Mouse (Mus musculus) neural tube, embryonic 13.5 days (tissue): ENCODE data around the gene Olfr24. TPM values are rescaled to one million over a fixed set of nuclear protein-coding genes. Genes with fewer than 3 reads are reported as not detected.
"Not testable (repeated sequence)": the region's sequence is repeated elsewhere in the genome, so short reads cannot be mapped to it uniquely, and the experiment has no call there.

ENCODE experiments used
- ATAC-seq: fragments of 200-750 bp; cut with Nextera tagmentation; 2 replicates; pipeline ENCODE4 v1.8.0; 2017; ENCODE audit warnings: low read depth, mild to moderate bottlenecking, moderate TSS enrichment, moderate library complexity
- H3K27ac ChIP-seq: fragments of 300-500 bp; sonication (generic); replicated peaks from 2 replicates; pipeline ENCODE4 v1.5.1; 2015; ENCODE audit warnings: moderate library complexity, mild to moderate bottlenecking, inconsistent platforms
- H3K27me3 ChIP-seq: fragments of 300-500 bp; sonication (generic); 2 replicates; pipeline ENCODE4 v1.6.1; 2015; ENCODE audit warnings: mild to moderate bottlenecking, inconsistent platforms
- H3K36me3 ChIP-seq: fragments of 300-500 bp; sonication (generic); 2 replicates; pipeline ENCODE4 v1.6.1; 2015; ENCODE audit warnings: mild to moderate bottlenecking, inconsistent platforms
- H3K4me1 ChIP-seq: fragments of 300-500 bp; sonication (generic); replicated peaks from 2 replicates; pipeline ENCODE4 v1.6.1; 2015; ENCODE audit warnings: inconsistent platforms
- H3K4me2 ChIP-seq: fragments of 300-500 bp; sonication (generic); 2 replicates; pipeline ENCODE4 v1.6.1; 2015; ENCODE audit warnings: inconsistent platforms, mild to moderate bottlenecking, moderate library complexity
- H3K4me3 ChIP-seq: fragments of 300-500 bp; sonication (generic); 2 replicates; pipeline ENCODE4 v1.5.1; 2015; ENCODE audit warnings: mild to moderate bottlenecking, inconsistent platforms
- H3K9ac ChIP-seq: fragments of 300-500 bp; sonication (generic); 2 replicates; pipeline ENCODE4 v1.6.1; 2015; ENCODE audit warnings: moderate library complexity, mild to moderate bottlenecking, inconsistent platforms
- H3K9me3 ChIP-seq: fragments of 300-500 bp; sonication (generic); 2 replicates; pipeline ENCODE4 v1.6.1; 2016; ENCODE audit warnings: inconsistent platforms
- WGBS: fragments of 180-500 bp; shearing (Covaris S2); methylation state at CpG from one replicate; pipeline ENCODE4 v1.1.7; 2015; 5-methylcytosine and 5-hydroxymethylcytosine counted together
- polyA plus RNA-seq: library from polyadenylated mRNA; unstranded; fragments of >200 nt; fragmentation: Nextera tagmentation; extraction: Ambion mirVana; gene quantifications from 2 replicates; pipeline ENCODE4 v1.2.1, GENCODE M21; 2015

The Olfr24 gene
- polyA plus RNA-seq = not detected in 2 replicates

GRCm38 (mm10) chr9:18763896-18764295, at the start of gene Olfr24:
Gene Olfr24, minus strand, starts transcription at chr9:18763996.
- H3K9me3 ChIP-seq = no peaks in the 10 kb centered on the region
- H3K27ac ChIP-seq = no peak within 1 kb of the TSS
- no peaks in the 10 kb centered on the region for H3K36me3 ChIP-seq
- no peaks in the 10 kb centered on the region for H3K4me1 ChIP-seq
- H3K9ac ChIP-seq = no peak within 1 kb of the TSS
- H3K4me2 ChIP-seq = no peak within 1 kb of the TSS
- no peak within 1 kb of the TSS for H3K4me3 ChIP-seq
- no peaks in the 10 kb centered on the region for H3K27me3 ChIP-seq
- ATAC-seq = no peak

- ATAC-seq = no peak
- no peak overlapping the region for H3K27ac ChIP-seq
- H3K4me1 ChIP-seq = no peaks in the 10 kb centered on the region
- no peak overlapping the region for H3K4me2 ChIP-seq
- no peaks in the 10 kb centered on the region for H3K36me3 ChIP-seq
- H3K4me3 ChIP-seq = no peak overlapping the region
- H3K9ac ChIP-seq = no peak overlapping the region
- H3K9me3 ChIP-seq = no peaks in the 10 kb centered on the region
- no peaks in the 10 kb centered on the region for H3K27me3 ChIP-seq
- WGBS = 53% methylated on average over 7 of the region's 7 CpGs
Observed at GRCm38 (mm10) chr9:18785316-18785715, 21.5 kb upstream of the Olfr24 start.

DNA sequence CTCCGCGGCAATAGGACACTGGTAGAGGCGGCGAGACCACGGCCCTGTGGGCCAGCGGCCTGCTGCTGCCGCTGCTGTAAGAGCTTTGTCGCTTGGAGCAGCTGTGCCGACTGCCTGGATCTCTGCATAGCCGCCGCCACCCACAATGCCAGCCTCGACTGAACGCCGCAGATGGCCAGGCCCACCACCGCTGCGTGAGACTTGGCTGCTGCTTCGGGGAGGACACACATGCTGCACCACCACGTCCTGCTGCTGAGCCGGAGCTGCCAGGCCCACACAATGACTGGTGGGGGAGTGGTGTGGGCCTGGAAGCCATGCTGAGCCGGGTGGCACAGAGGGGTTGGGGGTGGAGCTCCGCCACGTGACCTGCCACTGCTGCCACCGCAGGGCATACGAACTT, 15.7 kb upstream of the Olfr24 start:
- H3K4me3 ChIP-seq = 0 out of 2 replicates have a peak overlapping the region, but pooled peaks have one; percentile 3
- 71% methylated on average over 24 of the region's 24 CpGs for WGBS
- no peak overlapping the region for H3K9ac ChIP-seq
- no peaks in the 10 kb centered on the region for H3K4me1 ChIP-seq
- peak; percentile 59 for ATAC-seq
- no peaks in the 10 kb centered on the region for H3K27me3 ChIP-seq
- H3K9me3 ChIP-seq = no peaks in the 10 kb centered on the region
- no peak overlapping the region for H3K27ac ChIP-seq
- peak overlapping the region; percentile 29; the same call in 1 of the 2 replicates for H3K4me2 ChIP-seq
- H3K36me3 ChIP-seq = no peaks in the 10 kb centered on the region

DNA sequence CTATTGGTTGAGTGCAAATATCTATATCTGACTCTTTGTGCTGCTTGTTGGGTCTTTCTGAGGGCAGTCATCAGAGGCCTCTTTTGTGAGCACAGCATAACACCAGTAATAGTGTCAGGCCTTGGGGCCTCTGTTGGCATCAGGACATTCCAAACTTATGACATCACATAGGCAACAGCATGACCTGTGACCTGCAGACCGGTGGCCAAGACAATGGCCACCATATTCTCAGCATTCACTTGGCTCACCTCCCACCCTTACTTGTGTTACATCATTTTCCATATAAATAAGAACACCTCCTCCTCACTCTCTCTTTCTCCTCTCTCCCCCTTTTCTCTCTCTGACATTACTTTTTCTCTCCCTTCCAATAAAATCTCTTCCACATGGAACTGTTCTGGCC, 15.2 kb upstream of the Olfr24 start:
- no peak overlapping the region for H3K4me2 ChIP-seq
- no peak overlapping the region for H3K4me3 ChIP-seq
- H3K27ac ChIP-seq = no peak overlapping the region
- no peaks in the 10 kb centered on the region for H3K9me3 ChIP-seq
- no peaks in the 10 kb centered on the region for H3K36me3 ChIP-seq
- no peak overlapping the region for H3K9ac ChIP-seq
- no peak for ATAC-seq
- no peaks in the 10 kb centered on the region for H3K27me3 ChIP-seq
- WGBS = 69% methylated on average over 1 of the region's 1 CpGs
- no peaks in the 10 kb centered on the region for H3K4me1 ChIP-seq

GRCm38 (mm10) chr9:18755595-18755994, 8.2 kb downstream of the Olfr24 start:
- no peak for ATAC-seq
- H3K27ac ChIP-seq = no peak overlapping the region
- H3K4me2 ChIP-seq = no peak overlapping the region
- no peak overlapping the region for H3K4me3 ChIP-seq
- H3K36me3 ChIP-seq = no peaks in the 10 kb centered on the region
- WGBS = 84% methylated on average over 1 of the region's 1 CpGs
- no peaks in the 10 kb centered on the region for H3K4me1 ChIP-seq
- H3K9ac ChIP-seq = no peak overlapping the region
- no peaks in the 10 kb centered on the region for H3K27me3 ChIP-seq
- no peaks in the 10 kb centered on the region for H3K9me3 ChIP-seq

DNA sequence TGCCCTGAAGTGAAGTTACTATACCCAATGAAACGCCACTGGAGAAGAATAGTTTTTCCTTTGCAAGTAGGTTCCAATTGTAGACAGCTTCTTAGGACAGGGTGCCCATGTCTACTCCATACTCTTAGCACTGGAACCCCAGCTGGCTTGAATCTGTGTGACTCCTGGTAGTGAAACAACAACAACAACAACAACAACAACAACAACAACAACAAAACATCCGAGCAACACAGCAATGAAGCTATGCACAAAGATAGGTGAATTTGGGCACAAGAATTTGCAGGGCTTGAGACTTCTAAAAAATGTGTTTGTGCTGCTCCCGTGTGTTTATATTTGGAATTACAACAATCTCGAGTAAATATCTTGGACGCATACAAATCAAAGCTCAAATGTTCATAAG, 19.2 kb downstream of the Olfr24 start:
- 26% methylated on average over 5 of the region's 5 CpGs for whole genome bisulfite sequencing
- Histone ChIP-seq H3K4me2 (no peak overlapping the region), H3K36me3 (no peaks in the 10 kb centered on the region), H3K4me1 (no peaks in the 10 kb centered on the region), H3K27me3 (no peaks in the 10 kb centered on the region), H3K9me3 (no peaks in the 10 kb centered on the region), H3K27ac (no peak overlapping the region), H3K4me3 (no peak overlapping the region), H3K9ac (no peak overlapping the region)
- ATAC-seq = peak; percentile 47; the same call in 1 of the 2 replicates

GRCm38 (mm10) chr9:18734177-18734576, 29.6 kb downstream of the Olfr24 start:
- not testable (repeated sequence) for H3K4me3 ChIP-seq, H3K4me1 ChIP-seq, H3K27ac ChIP-seq, H3K27me3 ChIP-seq, H3K36me3 ChIP-seq, H3K4me2 ChIP-seq, H3K9ac ChIP-seq, ATAC-seq, H3K9me3 ChIP-seq
- WGBS = 63% methylated on average over 2 of the region's 2 CpGs

- H3K36me3 ChIP-seq = no peaks in the 10 kb centered on the region
- H3K27me3 ChIP-seq = peaks cover 14% of the 10 kb centered on the region
- H3K9ac ChIP-seq = no peak overlapping the region
- peaks cover 18% of the 10 kb centered on the region for H3K4me1 ChIP-seq
- no peak overlapping the region for H3K27ac ChIP-seq
- no peak overlapping the region for H3K4me3 ChIP-seq
- H3K9me3 ChIP-seq = no peaks in the 10 kb centered on the region
- no peak for ATAC-seq
- H3K4me2 ChIP-seq = no peak overlapping the region
- WGBS = 7% methylated on average over 4 of the region's 4 CpGs
Observed at GRCm38 (mm10) chr9:18722712-18723099, 41.1 kb downstream of the Olfr24 start.

DNA sequence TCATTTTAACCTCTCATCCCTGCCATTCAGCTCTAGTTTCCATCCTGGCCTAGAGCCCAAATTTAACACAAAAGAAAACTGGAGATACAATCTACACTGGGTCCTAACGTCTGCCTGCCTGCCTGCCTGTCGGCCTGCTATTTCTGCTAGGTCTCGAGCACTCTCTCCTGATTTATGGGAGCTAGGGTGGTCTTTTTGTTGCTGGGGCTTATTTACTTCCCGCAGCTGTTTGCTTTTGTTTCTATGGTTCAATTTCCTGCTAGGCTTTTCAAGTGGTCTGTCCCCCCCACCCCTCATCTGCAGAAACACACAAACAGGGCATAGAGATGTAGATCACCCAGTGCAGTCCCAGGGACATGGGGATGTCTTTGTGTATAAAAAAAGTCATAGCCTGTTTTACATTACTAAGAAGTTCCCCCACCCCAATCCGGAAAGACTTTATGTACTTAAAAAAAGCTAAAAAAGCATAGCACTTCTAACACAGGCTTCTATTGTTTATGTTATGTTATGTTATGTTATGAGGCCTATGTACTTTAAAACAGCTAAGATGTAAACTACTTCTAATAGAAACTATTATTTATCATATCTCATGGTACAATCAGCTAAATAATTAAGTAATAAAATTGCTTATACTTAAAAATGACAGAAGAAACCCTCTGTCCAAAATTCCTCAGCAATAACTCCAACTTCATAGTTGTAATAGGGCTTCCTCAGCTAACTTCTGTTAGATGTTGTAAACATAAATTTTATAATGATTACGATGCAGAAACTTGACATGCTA, 41.7 kb downstream of the Olfr24 start:
- WGBS = 12% methylated on average over 6 of the region's 6 CpGs
- H3K4me3 ChIP-seq = no peak overlapping the region
- H3K9ac ChIP-seq = no peak overlapping the region
- H3K9me3 ChIP-seq = no peaks in the 10 kb centered on the region
- no peak overlapping the region for H3K4me2 ChIP-seq
- peak; percentile 93 for ATAC-seq
- H3K4me1 ChIP-seq = peaks cover 18% of the 10 kb centered on the region
- H3K27ac ChIP-seq = peak overlapping the region; percentile 42; the same call in 1 of the 2 replicates
- peaks cover 14% of the 10 kb centered on the region for H3K27me3 ChIP-seq
- H3K36me3 ChIP-seq = no peaks in the 10 kb centered on the region

- H3K27me3 ChIP-seq = peaks cover 14% of the 10 kb centered on the region
- no peaks in the 10 kb centered on the region for H3K9me3 ChIP-seq
- no peak overlapping the region for H3K27ac ChIP-seq
- 27% methylated on average over 2 of the region's 2 CpGs for WGBS
- H3K9ac ChIP-seq = no peak overlapping the region
- peaks cover 18% of the 10 kb centered on the region for H3K4me1 ChIP-seq
- no peak overlapping the region for H3K4me3 ChIP-seq
- H3K4me2 ChIP-seq = no peak overlapping the region
- no peaks in the 10 kb centered on the region for H3K36me3 ChIP-seq
- ATAC-seq = no peak
Observed at GRCm38 (mm10) chr9:18721011-18721410, 42.8 kb downstream of the Olfr24 start.

DNA sequence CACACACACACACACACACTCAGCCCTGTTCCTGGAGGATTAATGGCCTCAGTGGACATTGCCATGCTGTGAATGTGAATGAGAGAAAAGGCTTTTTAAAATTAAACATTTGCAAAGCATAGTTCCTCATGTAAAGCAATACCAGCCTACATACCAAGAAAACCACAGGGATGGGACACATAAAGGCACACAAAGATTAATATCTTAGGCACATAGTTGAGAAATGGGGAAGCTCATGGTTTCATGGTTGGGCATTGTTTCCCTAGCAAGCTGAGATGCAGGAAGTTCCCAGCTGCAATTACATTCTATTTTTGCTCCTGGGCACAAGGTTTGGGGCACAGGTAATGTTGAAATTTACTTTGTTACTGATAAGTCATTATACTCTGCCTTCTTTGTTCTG, 58.2 kb downstream of the Olfr24 start:
- H3K9me3 ChIP-seq = no peaks in the 10 kb centered on the region
- no peak for ATAC-seq
- H3K27ac ChIP-seq = no peak overlapping the region
- no peak overlapping the region for H3K4me3 ChIP-seq
- no peak overlapping the region for H3K9ac ChIP-seq
- no peak overlapping the region for H3K4me2 ChIP-seq
- H3K4me1 ChIP-seq = no peaks in the 10 kb centered on the region
- H3K36me3 ChIP-seq = no peaks in the 10 kb centered on the region
- no peaks in the 10 kb centered on the region for H3K27me3 ChIP-seq
